In genomic region chr5:36820142-36820541, GRCm38 (mm10) we compare ENCODE assay signal across 8 mouse cellular contexts. TPM values are rescaled to one million over a fixed set of nuclear protein-coding genes. Genes with fewer than 3 reads are reported as not detected.
DNase-seq lines count a peak whose midpoint lies in the region; ATAC-seq and TF ChIP-seq lines count a peak whose summit lies in the region.

No protein-coding gene starts in this region.

- H3K27ac ChIP-seq in forebrain, embryonic 10.5 days = no peak overlapping the region
- no peak overlapping the region for H3K27ac ChIP-seq in forebrain, embryonic 12.5 days
- H3K27ac ChIP-seq in hindbrain, embryonic 15.5 days (replicated peaks) = no peak overlapping the region
- no peak overlapping the region for H3K27ac ChIP-seq in liver, embryonic 14.5 days

- TF ChIP-seq EP300 in liver, embryonic 14.5 days (IDR thresholded peaks at IDR 0.05; ENCODE audit: low read depth) = no peak

- peak; percentile 45 for DNase-seq in forebrain, embryonic 10.5 days (ENCODE audit: extremely low spot score, low spot score)
- DNase-seq in right cerebral cortex, adult 18-20 months = peak; percentile 57
- no peak for DNase-seq in right cerebral cortex, postnatal 36 days (ENCODE audit: low spot score in 2 of 2)
- peak; percentile 65 to 80 for DNase-seq in cerebellum, postnatal 14 days
- DNase-seq in liver, embryonic 14.5 days (ENCODE audit: low read depth in 3 of 3, low spot score in 3 of 3) = no peak
- peak; percentile 72 for DNase-seq in right cerebral cortex, postnatal 4 days

- no peaks in the 10 kb centered on the region for H3K9me3 ChIP-seq in forebrain, embryonic 10.5 days
- H3K9me3 ChIP-seq in forebrain, embryonic 12.5 days = no peaks in the 10 kb centered on the region
- H3K9me3 ChIP-seq in hindbrain, embryonic 15.5 days = no peaks in the 10 kb centered on the region
- H3K9me3 ChIP-seq in liver, embryonic 14.5 days (ENCODE audit: control insufficient read depth, low read length) = no peaks in the 10 kb centered on the region

- H3K4me3 ChIP-seq in forebrain, embryonic 10.5 days = no peak overlapping the region
- no peak overlapping the region for H3K4me3 ChIP-seq in forebrain, embryonic 12.5 days (replicated peaks)
- H3K4me3 ChIP-seq in hindbrain, embryonic 15.5 days = no peak overlapping the region
- H3K4me3 ChIP-seq in liver, embryonic 14.5 days (ENCODE audit: insufficient read depth in 1 of 2, low read depth in 2 of 2, low read length in 2 of 2) = no peak overlapping the region

- ATAC-seq in forebrain, embryonic 12.5 days (ENCODE audit: low FRiP score) = no peak
- 0 out of 2 replicates have a peak, but pooled peaks have one; percentile 3 for ATAC-seq in hindbrain, embryonic 15.5 days (ENCODE audit: low FRiP score, low read depth)
- ATAC-seq in liver, embryonic 14.5 days (ENCODE audit: insufficient read depth) = no peak

- TF ChIP-seq CTCF in liver, embryonic 14.5 days (IDR thresholded peaks at IDR 0.05; ENCODE audit: low read depth) = peak; percentile 97

- H3K4me2 ChIP-seq in forebrain, embryonic 12.5 days = no peak overlapping the region
- no peak overlapping the region for H3K4me2 ChIP-seq in hindbrain, embryonic 15.5 days
- H3K4me2 ChIP-seq in liver, embryonic 14.5 days (ENCODE audit: low read depth) = no peak overlapping the region

- H3K27me3 ChIP-seq in forebrain, embryonic 10.5 days (ENCODE audit: poor library complexity, severe bottlenecking) = no peaks in the 10 kb centered on the region
- H3K27me3 ChIP-seq in forebrain, embryonic 12.5 days = no peaks in the 10 kb centered on the region
- no peaks in the 10 kb centered on the region for H3K27me3 ChIP-seq in hindbrain, embryonic 15.5 days
- H3K27me3 ChIP-seq in liver, embryonic 14.5 days (ENCODE audit: control insufficient read depth, insufficient read depth, low read length) = no peaks in the 10 kb centered on the region

- peaks cover 62% of the 10 kb centered on the region for H3K36me3 ChIP-seq in forebrain, embryonic 10.5 days (replicated peaks)
- H3K36me3 ChIP-seq in forebrain, embryonic 12.5 days (replicated peaks) = peaks cover 17% of the 10 kb centered on the region
- peaks cover 4% of the 10 kb centered on the region for H3K36me3 ChIP-seq in hindbrain, embryonic 15.5 days
- no peaks in the 10 kb centered on the region; the same call in 1 of the 2 replicates for H3K36me3 ChIP-seq in liver, embryonic 14.5 days (replicated peaks; ENCODE audit: control insufficient read depth, insufficient read depth, low read depth)

- WGBS in forebrain, embryonic 10.5 days = 50% methylated on average over 6 of the region's 6 CpGs
- 42% methylated on average over 6 of the region's 6 CpGs for WGBS in forebrain, embryonic 12.5 days
- WGBS in hindbrain, embryonic 15.5 days = 52% methylated on average over 6 of the region's 6 CpGs
- whole genome bisulfite sequencing in liver, embryonic 14.5 days (ENCODE audit: insufficient replicate concordance) = 38% methylated on average over 6 of the region's 6 CpGs

- no peak overlapping the region for H3K9ac ChIP-seq in forebrain, embryonic 12.5 days
- H3K9ac ChIP-seq in hindbrain, embryonic 15.5 days = no peak overlapping the region
- H3K9ac ChIP-seq in liver, embryonic 14.5 days (replicated peaks) = no peak overlapping the region

- no peaks in the 10 kb centered on the region for H3K4me1 ChIP-seq in forebrain, embryonic 10.5 days
- H3K4me1 ChIP-seq in forebrain, embryonic 12.5 days = no peaks in the 10 kb centered on the region
- H3K4me1 ChIP-seq in hindbrain, embryonic 15.5 days (replicated peaks) = no peaks in the 10 kb centered on the region
- H3K4me1 ChIP-seq in liver, embryonic 14.5 days (replicated peaks; ENCODE audit: control insufficient read depth in 2 of 2, insufficient read depth in 2 of 2, low read length in 1 of 2) = no peaks in the 10 kb centered on the region

RNA-seq across cellular contexts. Expression of gene Man2b2, which starts 10.3 kb away (rescaled TPM):
- polyA plus RNA-seq in forebrain, embryonic 10.5 days (2016; fragmentation: Nextera tagmentation; extraction: Ambion mirVana) = 12.3 and 13.0 TPM in 2 replicates
- polyA plus RNA-seq in forebrain, embryonic 12.5 days (2016; fragmentation: Nextera tagmentation; extraction: Ambion mirVana) = 9.5 and 9.9 TPM in 2 replicates
- polyA plus RNA-seq in hindbrain, embryonic 15.5 days (2015; fragmentation: Nextera tagmentation; extraction: Ambion mirVana) = 12.8 and 13.4 TPM in 2 replicates
- 11.5 and 13.1 TPM in 2 replicates for polyA plus RNA-seq in liver, embryonic 14.5 days (2012; rRNA removed)
- 10.4 and 11.5 TPM in 2 replicates for polyA plus RNA-seq in liver, embryonic 14.5 days (2014; fragmentation: Nextera tagmentation; extraction: Ambion mirVana)

RNA-seq across cellular contexts. Expression of gene Mrfap1, which starts 23.6 kb away (rescaled TPM):
- polyA plus RNA-seq in forebrain, embryonic 10.5 days (2016; fragmentation: Nextera tagmentation; extraction: Ambion mirVana) = 435 and 463 TPM in 2 replicates
- 485 and 504 TPM in 2 replicates for polyA plus RNA-seq in forebrain, embryonic 12.5 days (2016; fragmentation: Nextera tagmentation; extraction: Ambion mirVana)
- polyA plus RNA-seq in hindbrain, embryonic 15.5 days (2015; fragmentation: Nextera tagmentation; extraction: Ambion mirVana) = 317 and 323 TPM in 2 replicates
- 57.9 and 68.4 TPM in 2 replicates for polyA plus RNA-seq in liver, embryonic 14.5 days (2012; rRNA removed)
- 156 and 172 TPM in 2 replicates for polyA plus RNA-seq in liver, embryonic 14.5 days (2014; fragmentation: Nextera tagmentation; extraction: Ambion mirVana)

RNA-seq across cellular contexts. Expression of gene Ppp2r2c, which starts 48.2 kb away (rescaled TPM):
- 0.68 and 0.78 TPM in 2 replicates for polyA plus RNA-seq in forebrain, embryonic 10.5 days (2016; fragmentation: Nextera tagmentation; extraction: Ambion mirVana)
- 3.8 and 4.8 TPM in 2 replicates for polyA plus RNA-seq in forebrain, embryonic 12.5 days (2016; fragmentation: Nextera tagmentation; extraction: Ambion mirVana)
- 63.0 and 72.5 TPM in 2 replicates for polyA plus RNA-seq in hindbrain, embryonic 15.5 days (2015; fragmentation: Nextera tagmentation; extraction: Ambion mirVana)
- 0.05 TPM in 1 of 2 replicates, not detected in the other for polyA plus RNA-seq in liver, embryonic 14.5 days (2012; rRNA removed)
- polyA plus RNA-seq in liver, embryonic 14.5 days (2014; fragmentation: Nextera tagmentation; extraction: Ambion mirVana) = 0.03 TPM in 1 of 2 replicates, not detected in the other

Comparison
In these comparisons a context has a peak if more than half of its experiments do, and no peak if none do; other contexts are left out.
1. DNase-seq: peak in forebrain, embryonic 10.5 days (single experiment), right cerebral cortex, adult 18-20 months (single experiment), cerebellum, postnatal 14 days (2 of 2) and right cerebral cortex, postnatal 4 days (single experiment); none in right cerebral cortex, postnatal 36 days (0 of 2) and liver, embryonic 14.5 days (0 of 3).
2. RNA of gene Ppp2r2c, which starts 48.2 kb away (polyA plus RNA-seq): 63.0 to 72.5 TPM in hindbrain, embryonic 15.5 days; 3.8 to 4.8 TPM in forebrain, embryonic 12.5 days, 0.68 to 0.78 TPM in forebrain, embryonic 10.5 days and 0.03 to 0.05 TPM in liver, embryonic 14.5 days; every median in the first group is over 10 times any median in the second.